Mouse (Mus musculus) liver, adult 2 months (tissue): ENCODE results near the gene B4galnt2.

Source experiments
- CTCF ChIP-seq: fragments of 200-500 bp; IDR thresholded peaks from 2 replicates; pipeline ENCODE4 v1.5.1; 2011; ENCODE audit warnings: low read depth, low read length, control low read depth
- POLR2A ChIP-seq: fragments of 200-500 bp; IDR thresholded peaks from 2 replicates; pipeline ENCODE4 v1.6.1; 2011; ENCODE audit warnings: low read length, control low read depth; ENCODE audit not compliant: insufficient read depth; ENCODE audit errors: extremely low read depth

DNA sequence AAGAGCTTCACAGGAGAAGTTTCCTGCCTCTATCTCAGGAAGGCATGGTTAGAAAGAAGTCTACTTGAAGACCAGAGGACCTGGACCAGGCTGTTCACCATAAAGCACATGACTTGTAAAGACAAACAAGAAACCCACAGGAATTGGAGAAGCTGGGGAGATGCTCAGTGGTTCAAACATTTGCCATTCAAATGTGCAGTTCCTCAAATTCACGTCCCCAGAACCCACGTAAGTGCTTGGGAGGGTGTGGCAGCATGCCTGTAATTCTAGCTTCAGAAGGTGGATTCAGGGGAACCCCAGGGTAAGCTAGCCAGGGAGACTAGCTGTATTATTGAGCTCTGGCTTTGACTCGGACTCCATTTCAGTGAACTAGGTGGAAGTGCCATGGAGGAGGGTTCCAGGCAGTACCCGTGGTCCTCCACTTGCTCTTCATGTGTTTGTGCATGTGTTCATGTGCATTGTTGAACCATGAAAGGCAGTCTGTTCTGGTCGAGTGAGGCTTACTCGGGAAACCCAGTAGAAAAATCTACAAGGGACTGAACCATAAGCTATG lies 44.7 kb downstream of the B4galnt2 start:
- TF ChIP-seq CTCF (no peak), POLR2A (no peak)
